Mouse (Mus musculus) Muller cell, postnatal 12 days (primary cell): Measurements from ENCODE around the gene 9230110F15Rik.
"Not testable (repeated sequence)": the region's sequence is repeated elsewhere in the genome, so short reads cannot be mapped to it uniquely, and the experiment has no call there.

Experiments used
- DNase-seq: peaks from one replicate; pipeline ENCODE4 v3.0.0-alpha.2; 2015; ENCODE audit errors: inconsistent ontology term

Gene 9230110F15Rik

GRCm38 (mm10) chr9:35844050-35844449 is at the start of gene 9230110F15Rik:
Gene 9230110F15Rik (minus strand): TSS chr9:35844150.
- DNase-seq = no peak

GRCm38 (mm10) chr9:35893112-35893511 is 49.2 kb upstream of the 9230110F15Rik start:
- not testable (repeated sequence) for DNase-seq

- not testable (repeated sequence) for DNase-seq
Observed at GRCm38 (mm10) chr9:35817881-35818280, 26.1 kb downstream of the 9230110F15Rik start.

- no peak for DNase-seq
Observed at GRCm38 (mm10) chr9:35798146-35798545, 45.8 kb downstream of the 9230110F15Rik start.

GRCm38 (mm10) chr9:35790001-35790400 is 53.9 kb downstream of the 9230110F15Rik start, which contains the start of the genes Gm27235 and D730048I06Rik:
Gene Gm27235 (minus strand): TSS chr9:35790101.
Gene D730048I06Rik (minus strand): TSS chr9:35790112.
- DNase-seq = no peak
